Mouse (Mus musculus): ENCODE measurements around the gene Wbp2nl. TPM values are rescaled to one million over a fixed set of nuclear protein-coding genes. Genes with fewer than 3 reads are reported as not detected.
A peak's percentile ranks its signal among the peaks of the same experiment; 100 is the strongest.

The Wbp2nl gene
- 0.28 and 0.65 TPM in 2 replicates for polyA plus RNA-seq (2016; fragmentation: Nextera tagmentation; extraction: Ambion mirVana)

- 0 out of 2 replicates have a peak within 1 kb of the TSS, but pooled peaks have one; percentile 24 for H3K27ac ChIP-seq
- H3K27me3 ChIP-seq (ENCODE audit: insufficient read depth, poor library complexity, severe bottlenecking), result peaks cover 12% of the 10 kb centered on the region
- DNase-seq (ENCODE audit: low spot score), result no peak
- H3K9me3 ChIP-seq, result peaks cover 3% of the 10 kb centered on the region; the same call in 1 of the 2 replicates
- peak within 1 kb of the TSS; percentile 38 for H3K4me3 ChIP-seq
- H3K4me1 ChIP-seq, result peaks cover 9% of the 10 kb centered on the region
- WGBS, result 48% methylated on average over 39 of the region's 39 CpGs
- H3K36me3 ChIP-seq, result no peaks in the 10 kb centered on the region
These were observed at the start of gene Wbp2nl for GRCm38 (mm10) chr15:82298764-82299561. Gene Wbp2nl, plus strand, starts transcription at chr15:82298954.

- no peak for DNase-seq (ENCODE audit: low spot score)
- H3K4me1 ChIP-seq, result peaks cover 8% of the 10 kb centered on the region
- H3K27ac ChIP-seq, result no peak overlapping the region
- H3K9me3 ChIP-seq, result no peaks in the 10 kb centered on the region
- no peaks in the 10 kb centered on the region for H3K36me3 ChIP-seq
- H3K27me3 ChIP-seq (ENCODE audit: insufficient read depth, poor library complexity, severe bottlenecking), result peaks cover 13% of the 10 kb centered on the region
- WGBS, result 94% methylated on average over 3 of the region's 3 CpGs
- no peak overlapping the region for H3K4me3 ChIP-seq
These were observed 47.2 kb upstream of the Wbp2nl start for GRCm38 (mm10) chr15:82251579-82251978.

GRCm38 (mm10) chr15:82252097-82252496 is 46.7 kb upstream of the Wbp2nl start, which contains the start of gene 1500009C09Rik:
Gene 1500009C09Rik, plus strand, starts transcription at chr15:82252397.
- no peak for DNase-seq (ENCODE audit: low spot score)
- Histone ChIP-seq H3K4me1 (peaks cover 8% of the 10 kb centered on the region), H3K9me3 (no peaks in the 10 kb centered on the region), H3K36me3 (no peaks in the 10 kb centered on the region), H3K27ac (no peak within 1 kb of the TSS), H3K27me3 (ENCODE audit: insufficient read depth, poor library complexity, severe bottlenecking) (peaks cover 13% of the 10 kb centered on the region), H3K4me3 (no peak within 1 kb of the TSS)
- WGBS, result 78% methylated on average over 6 of the region's 6 CpGs

GRCm38 (mm10) chr15:82255248-82255647 is 43.5 kb upstream of the Wbp2nl start:
- 53% methylated on average over 4 of the region's 4 CpGs for WGBS
- H3K4me3 ChIP-seq, result no peak overlapping the region
- H3K36me3 ChIP-seq, result no peaks in the 10 kb centered on the region
- H3K9me3 ChIP-seq, result no peaks in the 10 kb centered on the region
- H3K4me1 ChIP-seq, result peaks cover 8% of the 10 kb centered on the region
- peaks cover 41% of the 10 kb centered on the region for H3K27me3 ChIP-seq (ENCODE audit: insufficient read depth, poor library complexity, severe bottlenecking)
- no peak for DNase-seq (ENCODE audit: low spot score)
- H3K27ac ChIP-seq, result no peak overlapping the region

- Histone ChIP-seq H3K9me3 (no peaks in the 10 kb centered on the region), H3K27ac (no peak overlapping the region), H3K4me1 (peaks cover 8% of the 10 kb centered on the region), H3K27me3 (ENCODE audit: insufficient read depth, poor library complexity, severe bottlenecking) (peaks cover 46% of the 10 kb centered on the region), H3K36me3 (no peaks in the 10 kb centered on the region), H3K4me3 (no peak overlapping the region)
- DNase-seq (ENCODE audit: low spot score), result no peak
- WGBS, result 24% methylated on average over 10 of the region's 10 CpGs
These were observed 42.8 kb upstream of the Wbp2nl start for GRCm38 (mm10) chr15:82255944-82256383.

GRCm38 (mm10) chr15:82259510-82259909 is 39.2 kb upstream of the Wbp2nl start:
- 9% methylated on average over 16 of the region's 16 CpGs for WGBS
- Histone ChIP-seq H3K4me1 (peaks cover 16% of the 10 kb centered on the region), H3K27me3 (ENCODE audit: insufficient read depth, poor library complexity, severe bottlenecking) (peaks cover 49% of the 10 kb centered on the region), H3K9me3 (no peaks in the 10 kb centered on the region), H3K27ac (no peak overlapping the region), H3K36me3 (no peaks in the 10 kb centered on the region), H3K4me3 (no peak overlapping the region)
- peak; percentile 86 for DNase-seq (ENCODE audit: low spot score)

GRCm38 (mm10) chr15:82266356-82266755 is 32.4 kb upstream of the Wbp2nl start:
- Histone ChIP-seq H3K36me3 (no peaks in the 10 kb centered on the region), H3K27ac (no peak overlapping the region), H3K4me1 (peaks cover 35% of the 10 kb centered on the region), H3K9me3 (no peaks in the 10 kb centered on the region), H3K27me3 (ENCODE audit: insufficient read depth, poor library complexity, severe bottlenecking) (peaks cover 23% of the 10 kb centered on the region), H3K4me3 (no peak overlapping the region)
- no peak for DNase-seq (ENCODE audit: low spot score)
- WGBS, result 11% methylated on average over 6 of the region's 6 CpGs

GRCm38 (mm10) chr15:82268185-82268584 is 30.6 kb upstream of the Wbp2nl start:
- Histone ChIP-seq H3K4me3 (no peak overlapping the region), H3K9me3 (no peaks in the 10 kb centered on the region), H3K4me1 (peaks cover 29% of the 10 kb centered on the region), H3K27me3 (ENCODE audit: insufficient read depth, poor library complexity, severe bottlenecking) (peaks cover 42% of the 10 kb centered on the region), H3K27ac (no peak overlapping the region), H3K36me3 (no peaks in the 10 kb centered on the region)
- 16% methylated on average over 3 of the region's 3 CpGs for whole genome bisulfite sequencing
- DNase-seq (ENCODE audit: low spot score), result no peak

- no peak overlapping the region for H3K4me3 ChIP-seq
- H3K27ac ChIP-seq, result no peak overlapping the region
- H3K36me3 ChIP-seq, result no peaks in the 10 kb centered on the region
- H3K27me3 ChIP-seq (ENCODE audit: insufficient read depth, poor library complexity, severe bottlenecking), result peaks cover 48% of the 10 kb centered on the region
- H3K9me3 ChIP-seq, result no peaks in the 10 kb centered on the region
- WGBS, result 83% methylated on average over 9 of the region's 9 CpGs
- peaks cover 29% of the 10 kb centered on the region for H3K4me1 ChIP-seq
- DNase-seq (ENCODE audit: low spot score), result no peak
These were observed 30.0 kb upstream of the Wbp2nl start for GRCm38 (mm10) chr15:82268783-82269182.

GRCm38 (mm10) chr15:82271201-82271600 is 27.6 kb upstream of the Wbp2nl start:
- peaks cover 39% of the 10 kb centered on the region for H3K4me1 ChIP-seq
- peaks cover 67% of the 10 kb centered on the region for H3K27me3 ChIP-seq (ENCODE audit: insufficient read depth, poor library complexity, severe bottlenecking)
- H3K9me3 ChIP-seq, result no peaks in the 10 kb centered on the region
- WGBS, result 8% methylated on average over 5 of the region's 5 CpGs
- no peak overlapping the region for H3K4me3 ChIP-seq
- no peak for DNase-seq (ENCODE audit: low spot score)
- no peaks in the 10 kb centered on the region for H3K36me3 ChIP-seq
- H3K27ac ChIP-seq, result peak overlapping the region; percentile 10; the same call in 1 of the 2 replicates

- H3K4me1 ChIP-seq, result peaks cover 39% of the 10 kb centered on the region
- H3K27ac ChIP-seq, result no peak overlapping the region
- H3K36me3 ChIP-seq, result no peaks in the 10 kb centered on the region
- H3K27me3 ChIP-seq (ENCODE audit: insufficient read depth, poor library complexity, severe bottlenecking), result peaks cover 78% of the 10 kb centered on the region
- no peak overlapping the region for H3K4me3 ChIP-seq
- no peak for DNase-seq (ENCODE audit: low spot score)
- 70% methylated on average over 6 of the region's 6 CpGs for WGBS
- H3K9me3 ChIP-seq, result no peaks in the 10 kb centered on the region
These were observed 26.5 kb upstream of the Wbp2nl start for GRCm38 (mm10) chr15:82272295-82272694.

GRCm38 (mm10) chr15:82274593-82274926 is 24.2 kb upstream of the Wbp2nl start, which contains the start of gene Sept3:
Gene Sept3, plus strand, starts transcription at chr15:82274893.
- Histone ChIP-seq H3K27me3 (ENCODE audit: insufficient read depth, poor library complexity, severe bottlenecking) (peaks cover 80% of the 10 kb centered on the region), H3K36me3 (no peaks in the 10 kb centered on the region), H3K4me1 (peaks cover 31% of the 10 kb centered on the region), H3K27ac (peak within 1 kb of the TSS; percentile 79), H3K4me3 (peak within 1 kb of the TSS; percentile 71), H3K9me3 (no peaks in the 10 kb centered on the region)
- no peak for DNase-seq (ENCODE audit: low spot score)
- 26% methylated on average over 6 of the region's 6 CpGs for WGBS

Data from heart, embryonic 10.5 days (tissue).